Comparison of ENCODE assay signal across 11 mouse cellular contexts in the genomic region with DNA sequence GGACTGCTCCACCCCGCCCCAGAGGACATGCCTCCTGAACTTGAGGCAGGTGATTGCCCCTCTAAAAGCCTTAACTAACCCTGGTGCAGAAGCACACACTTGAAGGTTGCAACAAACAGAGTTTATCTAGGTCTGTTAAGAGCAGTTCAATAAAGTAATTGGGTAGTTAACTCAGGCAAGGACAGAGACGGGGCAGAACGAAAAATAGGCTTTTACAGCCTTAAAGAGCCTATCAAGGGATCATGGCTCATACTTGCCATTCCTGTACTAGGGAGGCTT. TPM values are rescaled to one million over a fixed set of nuclear protein-coding genes. Genes with fewer than 3 reads are reported as not detected.
DNase-seq lines count a peak whose midpoint lies in the region; ATAC-seq and TF ChIP-seq lines count a peak whose summit lies in the region.
"Had no signal": no experiment of that assay in that cellular context is flagged by ENCODE, and none has a peak within 500 bp of the region (broad histone marks: within the 10 kb centered on the region; RNA-seq: fewer than 3 reads in every experiment).

No protein-coding gene starts in this region.

- no peaks in the 10 kb centered on the region for H3K9me3 ChIP-seq in heart, embryonic 14.5 days (ENCODE audit: control insufficient read depth, low read length)
- H3K9me3 ChIP-seq in lung, postnatal 0 days (ENCODE audit: low read length) = no peaks in the 10 kb centered on the region
- H3K9me3 ChIP-seq in embryonic facial prominence, embryonic 14.5 days (ENCODE audit: control insufficient read depth, low read length) = no peaks in the 10 kb centered on the region

- no peak for ATAC-seq in heart, embryonic 14.5 days (ENCODE audit: insufficient number of reproducible peaks, insufficient read depth, low FRiP score, low read depth)
- no peak for ATAC-seq in lung, postnatal 0 days
- no peak for ATAC-seq in embryonic facial prominence, embryonic 14.5 days (ENCODE audit: low read depth)

- H3K36me3 ChIP-seq in heart, embryonic 14.5 days (ENCODE audit: control insufficient read depth, insufficient read depth, low read length) = peaks cover 20% of the 10 kb centered on the region
- H3K36me3 ChIP-seq in lung, postnatal 0 days (ENCODE audit: insufficient read depth, low read length) = no peaks in the 10 kb centered on the region
- H3K36me3 ChIP-seq in embryonic facial prominence, embryonic 14.5 days (ENCODE audit: control insufficient read depth, insufficient read depth, low read length) = peaks cover 19% of the 10 kb centered on the region
- no peaks in the 10 kb centered on the region for H3K36me3 ChIP-seq in myocyte (ENCODE audit: control insufficient read depth, insufficient read depth)

- peaks cover 17% of the 10 kb centered on the region for H3K79me2 ChIP-seq in myocyte (ENCODE audit: control insufficient read depth, insufficient read depth)

- DNase-seq in heart, postnatal 25 days (ENCODE audit: low spot score) = no peak
- no peak for DNase-seq in lung, postnatal 0 days (ENCODE audit: low spot score)
- DNase-seq in lung, postnatal 4 days = no peak
- DNase-seq in embryonic facial prominence, embryonic 14.5 days (ENCODE audit: low spot score) = no peak
- no peak for DNase-seq in adrenal gland, postnatal 14 days
- no peak for DNase-seq in layer of hippocampus, postnatal 14 days (ENCODE audit: low spot score in 2 of 2)

- TF ChIP-seq CTCF in lung, postnatal 0 days (IDR thresholded peaks at IDR 0.05) = no peak

- peaks cover 9 to 45% of the 10 kb centered on the region in 2 experiments for H3K4me1 ChIP-seq in heart, embryonic 14.5 days (ENCODE audit: control insufficient read depth in 2 of 2, insufficient read depth in 2 of 2, low read length in 2 of 2)
- H3K4me1 ChIP-seq in lung, postnatal 0 days (ENCODE audit: insufficient read depth, low read depth, low read length) = peaks cover 28% of the 10 kb centered on the region
- H3K4me1 ChIP-seq in embryonic facial prominence, embryonic 14.5 days (ENCODE audit: control insufficient read depth, insufficient read depth, low read length) = peaks cover 17% of the 10 kb centered on the region

- WGBS in heart, embryonic 14.5 days = 76% methylated on average over 3 of the region's 3 CpGs
- 63% methylated on average over 3 of the region's 3 CpGs for WGBS in lung, postnatal 0 days
- WGBS in embryonic facial prominence, embryonic 14.5 days = 73% methylated on average over 3 of the region's 3 CpGs

- no peak for TF ChIP-seq POLR2A in myocyte (IDR thresholded peaks at IDR 0.05; ENCODE audit: insufficient read length, low read depth)

- no peak overlapping the region for H3K4me3 ChIP-seq in heart, embryonic 14.5 days (ENCODE audit: control insufficient read depth in 1 of 2, insufficient read depth in 1 of 2, low read depth in 1 of 2, low read length in 2 of 2)
- no peak overlapping the region for H3K4me3 ChIP-seq in lung, postnatal 0 days (ENCODE audit: low read depth, low read length)
- H3K4me3 ChIP-seq in embryonic facial prominence, embryonic 14.5 days (ENCODE audit: low read depth, low read length) = no peak overlapping the region
- peak overlapping the region; percentile 37 for H3K4me3 ChIP-seq in myocyte

- TF ChIP-seq EP300 in lung, postnatal 0 days (IDR thresholded peaks at IDR 0.05) = no peak

- H3ac ChIP-seq in myocyte (ENCODE audit: control insufficient read depth, insufficient read length) = no peak overlapping the region

- intact Hi-C loops in heart, postnatal 25 days (cut with DNase I) = no loop called here

- no peaks in the 10 kb centered on the region for H3K27me3 ChIP-seq in heart, embryonic 14.5 days (ENCODE audit: control insufficient read depth, insufficient read depth, low read length)
- H3K27me3 ChIP-seq in lung, postnatal 0 days (replicated peaks; ENCODE audit: insufficient read depth, low read length) = no peaks in the 10 kb centered on the region
- H3K27me3 ChIP-seq in embryonic facial prominence, embryonic 14.5 days (replicated peaks; ENCODE audit: control insufficient read depth, insufficient read depth, low read length) = no peaks in the 10 kb centered on the region
- H3K27me3 ChIP-seq in myocyte (ENCODE audit: control insufficient read depth, insufficient read depth, insufficient read length) = no peaks in the 10 kb centered on the region

- 0 out of 2 replicates have a peak overlapping the region, but pooled peaks have one; percentile 70 for H3K4me2 ChIP-seq in heart, embryonic 14.5 days (ENCODE audit: low read length)
- H3K4me2 ChIP-seq in lung, postnatal 0 days (replicated peaks; ENCODE audit: low read depth, low read length) = no peak overlapping the region; the same call in 1 of the 2 replicates
- no peak overlapping the region for H3K4me2 ChIP-seq in embryonic facial prominence, embryonic 14.5 days (ENCODE audit: low read depth, low read length)
- H3K4me2 ChIP-seq in myocyte (ENCODE audit: low read depth) = no peak overlapping the region

- peak overlapping the region in 1 of 2 experiments; percentile 61; a peak in 1 of 4 replicates for H3K27ac ChIP-seq in heart, embryonic 14.5 days (replicated peaks in 1 of 2; ENCODE audit: control insufficient read depth in 1 of 2, insufficient read depth in 1 of 2, low read depth in 2 of 2, low read length in 2 of 2)
- peak overlapping the region; percentile 86 for H3K27ac ChIP-seq in lung, postnatal 0 days (ENCODE audit: low read length)
- H3K27ac ChIP-seq in embryonic facial prominence, embryonic 14.5 days (replicated peaks; ENCODE audit: low read depth, low read length) = peak overlapping the region; percentile 82

- H3K9ac ChIP-seq in heart, embryonic 14.5 days (ENCODE audit: low read length) = no peak overlapping the region; the same call in 1 of the 2 replicates
- H3K9ac ChIP-seq in lung, postnatal 0 days (replicated peaks; ENCODE audit: low read depth) = no peak overlapping the region
- no peak overlapping the region for H3K9ac ChIP-seq in embryonic facial prominence, embryonic 14.5 days (ENCODE audit: low read depth, low read length)

TF ChIP-seq in myocyte, 11 proteins besides CTCF, POLR2A, EP300 and RAD21:
- no peak for TF ChIP-seq MYOG (IDR thresholded peaks at IDR 0.05; ENCODE audit: control insufficient read depth in 1 of 3, insufficient read depth in 1 of 3, insufficient read length in 2 of 3, low read depth in 2 of 3)
- TF ChIP-seq TCF12 (IDR thresholded peaks at IDR 0.05; ENCODE audit: insufficient read depth, poor library complexity, severe bottlenecking) = no peak
- TF ChIP-seq MAX (IDR thresholded peaks at IDR 0.05; ENCODE audit: low read depth) = no peak
- no peak for TF ChIP-seq POLR2AphosphoS2 (IDR thresholded peaks at IDR 0.05; ENCODE audit: insufficient read length, low read depth)
- no peak for TF ChIP-seq USF1 (IDR thresholded peaks at IDR 0.05; ENCODE audit: low read depth)
TF ChIP-seq in myocyte: peak in this region for 0.

RNA-seq across cellular contexts. Expression of gene Irf2bp1, which starts 2.1 kb away (rescaled TPM):
- 14.8 and 17.8 TPM in 2 replicates for polyA plus RNA-seq in heart, embryonic 14.5 days (2014; fragmentation: Nextera tagmentation; extraction: Ambion mirVana)
- total RNA-seq in heart, postnatal 25 days (2021) = 10 to 100 TPM; 20.2 to 23.6 TPM
- 11.7 and 12.2 TPM in 2 replicates for polyA plus RNA-seq in lung, postnatal 0 days (2015; fragmentation: Nextera tagmentation; extraction: Ambion mirVana)
- polyA plus RNA-seq in embryonic facial prominence, embryonic 14.5 days (2014; fragmentation: Nextera tagmentation; extraction: Ambion mirVana) = 26.6 and 27.4 TPM in 2 replicates
- polyA plus RNA-seq in myocyte (2012; fragmentation: generic; extraction: Trizol) = 27.6 TPM
- total RNA-seq in adrenal gland, postnatal 14 days (2021) = 35.9 and 38.6 TPM in 2 replicates
- total RNA-seq in layer of hippocampus, postnatal 14 days (2021) = 10 to 100 TPM; 43.7 to 44.5 TPM

RNA-seq across cellular contexts. Expression of gene Mypop, which starts 10.7 kb away (rescaled TPM):
- 1.3 and 1.6 TPM in 2 replicates for polyA plus RNA-seq in heart, embryonic 14.5 days (2014; fragmentation: Nextera tagmentation; extraction: Ambion mirVana)
- 1 to 10 TPM; 3.2 to 4.0 TPM for total RNA-seq in heart, postnatal 25 days (2021)
- polyA plus RNA-seq in lung, postnatal 0 days (2015; fragmentation: Nextera tagmentation; extraction: Ambion mirVana) = 2.3 and 2.6 TPM in 2 replicates
- 4.0 and 4.2 TPM in 2 replicates for polyA plus RNA-seq in embryonic facial prominence, embryonic 14.5 days (2014; fragmentation: Nextera tagmentation; extraction: Ambion mirVana)
- polyA plus RNA-seq in myocyte (2012; fragmentation: generic; extraction: Trizol) = 10.4 TPM
- 7.1 and 8.2 TPM in 2 replicates for total RNA-seq in adrenal gland, postnatal 14 days (2021)
- total RNA-seq in layer of hippocampus, postnatal 14 days (2021) = 10 to 100 TPM; 35.6 to 40.5 TPM

RNA-seq across cellular contexts. Expression of gene Nanos2, which starts 14.5 kb away (rescaled TPM):
- polyA plus RNA-seq in heart, embryonic 14.5 days (2014; fragmentation: Nextera tagmentation; extraction: Ambion mirVana) = not detected in 2 replicates
- total RNA-seq in heart, postnatal 25 days (2021) = not detected
- not detected in 2 replicates for polyA plus RNA-seq in lung, postnatal 0 days (2015; fragmentation: Nextera tagmentation; extraction: Ambion mirVana)
- not detected in 2 replicates for polyA plus RNA-seq in embryonic facial prominence, embryonic 14.5 days (2014; fragmentation: Nextera tagmentation; extraction: Ambion mirVana)
- polyA plus RNA-seq in myocyte (2012; fragmentation: generic; extraction: Trizol) = not detected
- not detected in 2 replicates for total RNA-seq in adrenal gland, postnatal 14 days (2021)
- total RNA-seq in layer of hippocampus, postnatal 14 days (2021) = 1 to 10 TPM in 1 of 2 experiments, under 1 TPM in 1; 0.48 to 1.3 TPM
- total RNA-seq: adrenal gland, adult 8-10 months; ES-E14 had no signal

RNA-seq across cellular contexts. Expression of gene Foxa3, which starts 21.6 kb away (rescaled TPM):
- polyA plus RNA-seq in heart, embryonic 14.5 days (2014; fragmentation: Nextera tagmentation; extraction: Ambion mirVana) = not detected in 2 replicates
- not detected for total RNA-seq in heart, postnatal 25 days (2021)
- 0.49 and 0.70 TPM in 2 replicates for polyA plus RNA-seq in lung, postnatal 0 days (2015; fragmentation: Nextera tagmentation; extraction: Ambion mirVana)
- polyA plus RNA-seq in embryonic facial prominence, embryonic 14.5 days (2014; fragmentation: Nextera tagmentation; extraction: Ambion mirVana) = 0.56 and 1.6 TPM in 2 replicates
- 0.12 TPM for polyA plus RNA-seq in myocyte (2012; fragmentation: generic; extraction: Trizol)
- total RNA-seq in adrenal gland, postnatal 14 days (2021) = 0.34 and 6.8 TPM in 2 replicates
- not detected for total RNA-seq in layer of hippocampus, postnatal 14 days (2021)
- polyA plus RNA-seq: cortical plate, adult 2 months had no signal

RNA-seq across cellular contexts. Expression of gene Sympk, which starts 22.4 kb away (rescaled TPM):
- 15.8 and 16.3 TPM in 2 replicates for polyA plus RNA-seq in heart, embryonic 14.5 days (2014; fragmentation: Nextera tagmentation; extraction: Ambion mirVana)
- 10 to 100 TPM; 76.3 to 80.1 TPM for total RNA-seq in heart, postnatal 25 days (2021)
- polyA plus RNA-seq in lung, postnatal 0 days (2015; fragmentation: Nextera tagmentation; extraction: Ambion mirVana) = 10.4 and 11.8 TPM in 2 replicates
- polyA plus RNA-seq in embryonic facial prominence, embryonic 14.5 days (2014; fragmentation: Nextera tagmentation; extraction: Ambion mirVana) = 23.6 and 23.8 TPM in 2 replicates
- 90.3 TPM for polyA plus RNA-seq in myocyte (2012; fragmentation: generic; extraction: Trizol)
- total RNA-seq in adrenal gland, postnatal 14 days (2021) = 83.7 and 84.3 TPM in 2 replicates
- 100 to 1,000 TPM; 103 to 105 TPM for total RNA-seq in layer of hippocampus, postnatal 14 days (2021)
